Mouse (Mus musculus): Measurements from ENCODE around the gene Anks1b. TPM values are rescaled to one million over a fixed set of nuclear protein-coding genes. Genes with fewer than 3 reads are reported as not detected.

Anks1b gene
- polyA plus RNA-seq, 1 experiment from 2014 or later, result 3.0 TPM

- Histone ChIP-seq H3K9me3 (replicated peaks; ENCODE audit: control insufficient read depth, low read length) (no peaks in the 10 kb centered on the region), H3K27ac (replicated peaks; ENCODE audit: low read depth, low read length) (no peak overlapping the region), H3K4me1 (ENCODE audit: control insufficient read depth, insufficient read depth, low read length) (no peaks in the 10 kb centered on the region), H3K27me3 (ENCODE audit: control insufficient read depth, insufficient read depth, low read length) (no peaks in the 10 kb centered on the region), H3K4me2 (ENCODE audit: low read depth, low read length) (no peak overlapping the region), H3K4me3 (ENCODE audit: low read depth, low read length) (no peak overlapping the region), H3K36me3 (replicated peaks; ENCODE audit: control insufficient read depth, insufficient read depth, low read depth, low read length) (no peaks in the 10 kb centered on the region), H3K9ac (replicated peaks; ENCODE audit: low read length) (no peak overlapping the region)
- ATAC-seq (replicated peaks; ENCODE audit: insufficient number of reproducible peaks, low FRiP score, low TSS enrichment, low read depth) (no peak), DNase-seq (ENCODE audit: low spot score) (no peak)
- WGBS, result 47% methylated on average over 5 of the region's 5 CpGs
These were observed 558.2 kb downstream of the Anks1b start for GRCm38 (mm10) chr10:90431527-90431926.

- ATAC-seq (replicated peaks; ENCODE audit: insufficient number of reproducible peaks, low FRiP score, low TSS enrichment, low read depth) (no peak), DNase-seq (ENCODE audit: low spot score) (no peak)
- Histone ChIP-seq H3K27me3 (ENCODE audit: control insufficient read depth, insufficient read depth, low read length) (no peaks in the 10 kb centered on the region), H3K9me3 (replicated peaks; ENCODE audit: control insufficient read depth, low read length) (no peaks in the 10 kb centered on the region), H3K9ac (replicated peaks; ENCODE audit: low read length) (no peak overlapping the region), H3K4me1 (ENCODE audit: control insufficient read depth, insufficient read depth, low read length) (no peaks in the 10 kb centered on the region), H3K36me3 (replicated peaks; ENCODE audit: control insufficient read depth, insufficient read depth, low read depth, low read length) (no peaks in the 10 kb centered on the region), H3K4me2 (ENCODE audit: low read depth, low read length) (no peak overlapping the region), H3K27ac (replicated peaks; ENCODE audit: low read depth, low read length) (no peak overlapping the region), H3K4me3 (ENCODE audit: low read depth, low read length) (no peak overlapping the region)
- 39% methylated on average over 9 of the region's 9 CpGs for WGBS
These were observed 558.7 kb downstream of the Anks1b start for GRCm38 (mm10) chr10:90431974-90432373.

GRCm38 (mm10) chr10:90432479-90432878 is 559.2 kb downstream of the Anks1b start:
- Histone ChIP-seq H3K27me3 (ENCODE audit: control insufficient read depth, insufficient read depth, low read length) (no peaks in the 10 kb centered on the region), H3K4me2 (ENCODE audit: low read depth, low read length) (no peak overlapping the region)

GRCm38 (mm10) chr10:90441036-90441435 is 567.7 kb downstream of the Anks1b start:
- Histone ChIP-seq H3K27me3 (ENCODE audit: control insufficient read depth, insufficient read depth, low read length) (no peaks in the 10 kb centered on the region), H3K9ac (replicated peaks; ENCODE audit: low read length) (no peak overlapping the region), H3K9me3 (replicated peaks; ENCODE audit: control insufficient read depth, low read length) (no peaks in the 10 kb centered on the region), H3K4me1 (ENCODE audit: control insufficient read depth, insufficient read depth, low read length) (no peaks in the 10 kb centered on the region), H3K4me3 (ENCODE audit: low read depth, low read length) (no peak overlapping the region), H3K4me2 (ENCODE audit: low read depth, low read length) (no peak overlapping the region), H3K36me3 (replicated peaks; ENCODE audit: control insufficient read depth, insufficient read depth, low read depth, low read length) (no peaks in the 10 kb centered on the region), H3K27ac (replicated peaks; ENCODE audit: low read depth, low read length) (no peak overlapping the region)
- no peak for DNase-seq (ENCODE audit: low spot score)
- WGBS, result 83% methylated on average over 4 of the region's 4 CpGs
- ATAC-seq (replicated peaks; ENCODE audit: insufficient number of reproducible peaks, low FRiP score, low TSS enrichment, low read depth), result no peak

More at GRCm38 (mm10) chr10:90432479-90432878, 559.2 kb downstream of the Anks1b start:
- Histone ChIP-seq H3K9ac (replicated peaks; ENCODE audit: low read length) (no peak overlapping the region), H3K27ac (replicated peaks; ENCODE audit: low read depth, low read length) (no peak overlapping the region), H3K9me3 (replicated peaks; ENCODE audit: control insufficient read depth, low read length) (no peaks in the 10 kb centered on the region), H3K4me1 (ENCODE audit: control insufficient read depth, insufficient read depth, low read length) (no peaks in the 10 kb centered on the region), H3K4me3 (ENCODE audit: low read depth, low read length) (no peak overlapping the region), H3K36me3 (replicated peaks; ENCODE audit: control insufficient read depth, insufficient read depth, low read depth, low read length) (no peaks in the 10 kb centered on the region)
- peak; percentile 3 for DNase-seq (ENCODE audit: low spot score)
- 51% methylated on average over 12 of the region's 12 CpGs for WGBS
- no peak for ATAC-seq (replicated peaks; ENCODE audit: insufficient number of reproducible peaks, low FRiP score, low TSS enrichment, low read depth)

GRCm38 (mm10) chr10:90441656-90442055 is 568.3 kb downstream of the Anks1b start:
- Histone ChIP-seq H3K9ac (replicated peaks; ENCODE audit: low read length) (no peak overlapping the region), H3K27ac (replicated peaks; ENCODE audit: low read depth, low read length) (no peak overlapping the region), H3K9me3 (replicated peaks; ENCODE audit: control insufficient read depth, low read length) (no peaks in the 10 kb centered on the region), H3K4me2 (ENCODE audit: low read depth, low read length) (no peak overlapping the region), H3K4me3 (ENCODE audit: low read depth, low read length) (no peak overlapping the region), H3K36me3 (replicated peaks; ENCODE audit: control insufficient read depth, insufficient read depth, low read depth, low read length) (no peaks in the 10 kb centered on the region), H3K4me1 (ENCODE audit: control insufficient read depth, insufficient read depth, low read length) (no peaks in the 10 kb centered on the region), H3K27me3 (ENCODE audit: control insufficient read depth, insufficient read depth, low read length) (no peaks in the 10 kb centered on the region)
- DNase-seq (ENCODE audit: low spot score) (no peak), ATAC-seq (replicated peaks; ENCODE audit: insufficient number of reproducible peaks, low FRiP score, low TSS enrichment, low read depth) (no peak)
- 50% methylated on average over 1 of the region's 1 CpGs for WGBS

- H3K4me2 ChIP-seq (ENCODE audit: low read depth, low read length), result no peak overlapping the region
- H3K4me1 ChIP-seq (ENCODE audit: control insufficient read depth, insufficient read depth, low read length), result no peaks in the 10 kb centered on the region
- H3K9ac ChIP-seq (replicated peaks; ENCODE audit: low read length), result no peak overlapping the region
- no peaks in the 10 kb centered on the region for H3K27me3 ChIP-seq (ENCODE audit: control insufficient read depth, insufficient read depth, low read length)
- WGBS, result 87% methylated on average over 2 of the region's 2 CpGs
- DNase-seq (ENCODE audit: low spot score) (no peak), ATAC-seq (replicated peaks; ENCODE audit: insufficient number of reproducible peaks, low FRiP score, low TSS enrichment, low read depth) (no peak)
- no peak overlapping the region for H3K4me3 ChIP-seq (ENCODE audit: low read depth, low read length)
- no peaks in the 10 kb centered on the region for H3K9me3 ChIP-seq (replicated peaks; ENCODE audit: control insufficient read depth, low read length)
- no peak overlapping the region for H3K27ac ChIP-seq (replicated peaks; ENCODE audit: low read depth, low read length)
- H3K36me3 ChIP-seq (replicated peaks; ENCODE audit: control insufficient read depth, insufficient read depth, low read depth, low read length), result no peaks in the 10 kb centered on the region
These were observed 591.6 kb downstream of the Anks1b start for GRCm38 (mm10) chr10:90464906-90465305.

- H3K27me3 ChIP-seq (ENCODE audit: control insufficient read depth, insufficient read depth, low read length), result no peaks in the 10 kb centered on the region
- 88% methylated on average over 6 of the region's 6 CpGs for WGBS
- H3K9me3 ChIP-seq (replicated peaks; ENCODE audit: control insufficient read depth, low read length), result no peaks in the 10 kb centered on the region
- no peaks in the 10 kb centered on the region for H3K4me1 ChIP-seq (ENCODE audit: control insufficient read depth, insufficient read depth, low read length)
- H3K27ac ChIP-seq (replicated peaks; ENCODE audit: low read depth, low read length), result no peak overlapping the region
- no peak overlapping the region for H3K4me3 ChIP-seq (ENCODE audit: low read depth, low read length)
- H3K4me2 ChIP-seq (ENCODE audit: low read depth, low read length), result no peak overlapping the region
- no peaks in the 10 kb centered on the region for H3K36me3 ChIP-seq (replicated peaks; ENCODE audit: control insufficient read depth, insufficient read depth, low read depth, low read length)
- ATAC-seq (replicated peaks; ENCODE audit: insufficient number of reproducible peaks, low FRiP score, low TSS enrichment, low read depth) (no peak), DNase-seq (ENCODE audit: low spot score) (no peak)
- no peak overlapping the region for H3K9ac ChIP-seq (replicated peaks; ENCODE audit: low read length)
These were observed 592.1 kb downstream of the Anks1b start for GRCm38 (mm10) chr10:90465426-90465825.

GRCm38 (mm10) chr10:90467546-90467945 is 594.2 kb downstream of the Anks1b start:
- no peaks in the 10 kb centered on the region for H3K27me3 ChIP-seq (ENCODE audit: control insufficient read depth, insufficient read depth, low read length)
- no peak overlapping the region for H3K4me2 ChIP-seq (ENCODE audit: low read depth, low read length)
- no peaks in the 10 kb centered on the region for H3K9me3 ChIP-seq (replicated peaks; ENCODE audit: control insufficient read depth, low read length)
- H3K9ac ChIP-seq (replicated peaks; ENCODE audit: low read length), result no peak overlapping the region
- WGBS, result 54% methylated on average over 1 of the region's 1 CpGs
- no peak overlapping the region for H3K27ac ChIP-seq (replicated peaks; ENCODE audit: low read depth, low read length)
- H3K36me3 ChIP-seq (replicated peaks; ENCODE audit: control insufficient read depth, insufficient read depth, low read depth, low read length), result no peaks in the 10 kb centered on the region
- no peak for DNase-seq (ENCODE audit: low spot score)
- no peak overlapping the region for H3K4me3 ChIP-seq (ENCODE audit: low read depth, low read length)
- ATAC-seq (replicated peaks; ENCODE audit: insufficient number of reproducible peaks, low FRiP score, low TSS enrichment, low read depth), result no peak
- no peaks in the 10 kb centered on the region for H3K4me1 ChIP-seq (ENCODE audit: control insufficient read depth, insufficient read depth, low read length)

Data from embryonic facial prominence, embryonic 11.5 days (tissue).